Mouse (Mus musculus) forebrain, embryonic 14.5 days (tissue): ENCODE measurements around the gene Tssc4. TPM values are rescaled to one million over a fixed set of nuclear protein-coding genes. Genes with fewer than 3 reads are reported as not detected.

ENCODE experiments used
- ATAC-seq: fragments of 200-750 bp; cut with Nextera tagmentation; 2 replicates; pipeline ENCODE4 v1.8.0; 2017; ENCODE audit warnings: mild to moderate bottlenecking, moderate library complexity
- DNase-seq: peaks from one replicate; pipeline ENCODE4 v3.0.0-alpha.2; 2015; ENCODE audit warnings: low spot score
- H3K27ac ChIP-seq: fragments of 300-500 bp; sonication (generic); 2 replicates; pipeline ENCODE4 v1.5.1; 2014; ENCODE audit warnings: low read depth, mild to moderate bottlenecking, control low read depth, low read length, moderate library complexity
- H3K27me3 ChIP-seq: fragments of 300-500 bp; sonication (generic); replicated peaks from 2 replicates; pipeline ENCODE4 v1.6.1; 2014; ENCODE audit warnings: low read length, control low read depth, mixed read lengths; ENCODE audit not compliant: control insufficient read depth, insufficient read depth
- H3K36me3 ChIP-seq: fragments of 300-500 bp; sonication (generic); 2 replicates; pipeline ENCODE4 v1.6.1; 2014; ENCODE audit warnings: low read length, control low read depth; ENCODE audit not compliant: control insufficient read depth, insufficient read depth
- H3K4me1 ChIP-seq: fragments of 300-500 bp; sonication (generic); 2 replicates; pipeline ENCODE4 v1.6.1; 2014; ENCODE audit warnings: antibody characterized with exemption, low read length, control low read depth; ENCODE audit not compliant: control insufficient read depth, insufficient read depth
- H3K4me2 ChIP-seq: fragments of 300-500 bp; sonication (generic); 2 replicates; pipeline ENCODE4 v1.6.1; 2014; ENCODE audit warnings: mild to moderate bottlenecking, control low read depth, low read length
- H3K4me3 ChIP-seq: fragments of 300-500 bp; sonication (generic); 2 replicates; pipeline ENCODE4 v1.5.1; 2014; ENCODE audit warnings: low read depth, low read length, control low read depth
- H3K9ac ChIP-seq: fragments of 300-500 bp; sonication (generic); 2 replicates; pipeline ENCODE4 v1.6.1; 2014; ENCODE audit warnings: mild to moderate bottlenecking, low read length, control low read depth, moderate library complexity
- H3K9me3 ChIP-seq: fragments of 300-500 bp; sonication (generic); replicated peaks from 2 replicates; pipeline ENCODE4 v1.6.1; 2016; ENCODE audit warnings: low read length, control low read depth, mixed read lengths; ENCODE audit not compliant: control insufficient read depth
- WGBS: fragments of 180-500 bp; shearing (Covaris S2); extraction: QIAGEN DNeasy Blood & Tissue Kit; methylation state at CpG from one replicate; pipeline ENCODE4 v1.1.7; 2014; 5-methylcytosine and 5-hydroxymethylcytosine counted together
- polyA plus RNA-seq: library from polyadenylated mRNA; unstranded; fragments of >200 nt; fragmentation: Nextera tagmentation; extraction: Ambion mirVana; gene quantifications from 2 replicates; pipeline ENCODE4 v1.2.1, GENCODE M21; 2014

Gene Tssc4
- polyA plus RNA-seq, 1 experiment from 2014 or later, result 106 TPM

DNA sequence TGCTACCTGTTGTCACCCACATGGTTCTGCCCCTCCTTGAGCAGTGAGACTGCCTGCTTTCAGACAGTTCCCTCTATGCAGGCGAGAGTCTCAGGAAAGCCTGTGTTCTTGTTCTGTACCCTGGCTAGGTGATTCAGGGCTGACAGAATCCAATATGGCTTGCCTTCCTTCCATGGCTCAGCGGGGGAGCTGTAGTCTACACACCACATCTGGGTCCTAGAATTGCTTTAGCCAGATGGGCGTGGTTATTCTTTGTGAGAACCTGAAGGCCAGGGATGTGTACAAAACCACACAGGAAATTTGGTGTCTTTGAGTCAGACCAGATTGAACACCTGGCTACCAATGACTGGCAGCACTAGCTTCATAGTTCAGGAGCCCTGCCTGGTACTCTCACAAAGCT lies 50.8 kb downstream of the Tssc4 start:
- H3K9me3 ChIP-seq, result no peaks in the 10 kb centered on the region; the same call in 1 of the 2 replicates
- no peaks in the 10 kb centered on the region for H3K27me3 ChIP-seq
- H3K4me2 ChIP-seq, result no peak overlapping the region
- H3K9ac ChIP-seq, result no peak overlapping the region
- H3K4me3 ChIP-seq, result no peak overlapping the region
- no peaks in the 10 kb centered on the region for H3K4me1 ChIP-seq
- no peak overlapping the region for H3K27ac ChIP-seq
- ATAC-seq (no peak), DNase-seq (no peak)
- no peaks in the 10 kb centered on the region for H3K36me3 ChIP-seq
- WGBS, result 68% methylated on average over 3 of the region's 3 CpGs

Other genes starting within 250 kb of the Tssc4 start
- gene Th, start 138.1 kb upstream of the Tssc4 start, polyA plus RNA-seq, result 7.9 and 8.2 TPM in 2 replicates
- 0.26 and 0.32 TPM in 2 replicates for gene Ascl2, start 100.0 kb upstream of the Tssc4 start, polyA plus RNA-seq
- gene Tspan32, start 64.2 kb upstream of the Tssc4 start, polyA plus RNA-seq, result 0.61 and 1.2 TPM in 2 replicates
- 343 and 345 TPM in 2 replicates for gene Cd81, start 16.5 kb upstream of the Tssc4 start, polyA plus RNA-seq
- 1.4 and 2.0 TPM in 2 replicates for gene Trpm5, start 25.4 kb downstream of the Tssc4 start, polyA plus RNA-seq
- 0.90 and 2.1 TPM in 2 replicates for gene Kcnq1, start 37.1 kb downstream of the Tssc4 start, polyA plus RNA-seq